ENCODE assay signal across 10 mouse cellular contexts in the genomic region with DNA sequence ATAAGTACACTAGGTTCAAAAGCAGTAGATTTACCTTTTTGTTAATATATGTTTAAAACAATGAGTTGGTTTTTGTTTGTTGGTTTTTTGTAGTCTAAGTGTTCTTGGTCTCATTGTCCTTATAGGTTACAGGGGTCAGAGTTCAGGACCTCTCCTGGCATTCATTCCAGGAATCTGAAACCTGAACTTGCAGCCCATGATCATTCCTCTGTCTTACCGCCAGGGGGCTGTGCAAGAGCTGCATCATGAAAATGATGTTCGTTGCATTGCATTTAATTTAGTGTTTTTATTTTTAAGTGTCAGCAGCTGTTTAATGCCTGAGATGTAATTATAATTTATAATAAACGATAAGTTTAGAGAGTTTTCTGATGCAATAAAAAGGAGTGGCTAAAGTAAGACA. TPM values are rescaled to one million over a fixed set of nuclear protein-coding genes. Genes with fewer than 3 reads are reported as not detected.
A peak's percentile ranks its signal among the peaks of the same experiment; 100 is the strongest.
DNase-seq lines count a peak whose midpoint lies in the region; ATAC-seq and TF ChIP-seq lines count a peak whose summit lies in the region.
"Had no signal": no experiment of that assay in that cellular context is flagged by ENCODE, and none has a peak within 500 bp of the region (broad histone marks: within the 10 kb centered on the region; RNA-seq: fewer than 3 reads in every experiment).

No protein-coding gene starts in this region.

- no peak overlapping the region for H3K9ac ChIP-seq in hindbrain, postnatal 0 days (replicated peaks; ENCODE audit: low read length)
- no peak overlapping the region for H3K9ac ChIP-seq in hindbrain, embryonic 12.5 days
- H3K9ac ChIP-seq in lung, embryonic 14.5 days, result no peak overlapping the region
- H3K9ac ChIP-seq: embryonic facial prominence, embryonic 13.5 days; limb, embryonic 13.5 days had no signal

- peak; percentile 54 for DNase-seq in hindbrain, postnatal 0 days (ENCODE audit: low spot score)
- peak; percentile 3 to 31 for DNase-seq in adrenal gland, postnatal 36 days
- peak; percentile 65 for DNase-seq in lung, embryonic 14.5 days
- no peak for DNase-seq in left cerebral cortex, postnatal 14 days (ENCODE audit: low spot score in 2 of 2)
- DNase-seq in cerebellum, adult 9-10 months, result no peak
- DNase-seq: right cerebral cortex, adult 18-20 months had no signal

- no peak overlapping the region for H3K4me2 ChIP-seq in hindbrain, postnatal 0 days (ENCODE audit: low read depth, low read length)
- no peak overlapping the region for H3K4me2 ChIP-seq in hindbrain, embryonic 12.5 days (replicated peaks)
- H3K4me2 ChIP-seq in lung, embryonic 14.5 days, result no peak overlapping the region
- H3K4me2 ChIP-seq: embryonic facial prominence, embryonic 13.5 days; limb, embryonic 13.5 days had no signal

- H3K9me3 ChIP-seq in hindbrain, postnatal 0 days (ENCODE audit: low read length), result no peaks in the 10 kb centered on the region
- no peaks in the 10 kb centered on the region for H3K9me3 ChIP-seq in hindbrain, embryonic 12.5 days (replicated peaks)
- no peaks in the 10 kb centered on the region for H3K9me3 ChIP-seq in E14TG2a.4 (ENCODE audit: low read length)
- no peaks in the 10 kb centered on the region for H3K9me3 ChIP-seq in lung, embryonic 14.5 days (ENCODE audit: low read depth, low read length)
- H3K9me3 ChIP-seq: embryonic facial prominence, embryonic 13.5 days; limb, embryonic 13.5 days had no signal

- no peak overlapping the region for H3K4me3 ChIP-seq in hindbrain, postnatal 0 days (ENCODE audit: low read length)
- no peak overlapping the region for H3K4me3 ChIP-seq in hindbrain, embryonic 12.5 days
- H3K4me3 ChIP-seq in E14TG2a.4 (replicated peaks; ENCODE audit: low read length), result no peak overlapping the region
- no peak overlapping the region for H3K4me3 ChIP-seq in lung, embryonic 14.5 days (ENCODE audit: low read depth, low read length)
- H3K4me3 ChIP-seq: embryonic facial prominence, embryonic 13.5 days; limb, embryonic 13.5 days had no signal

- no peaks in the 10 kb centered on the region for H3K4me1 ChIP-seq in hindbrain, postnatal 0 days (ENCODE audit: insufficient read depth, low read length)
- H3K4me1 ChIP-seq in hindbrain, embryonic 12.5 days, result no peaks in the 10 kb centered on the region
- no peaks in the 10 kb centered on the region for H3K4me1 ChIP-seq in E14TG2a.4 (replicated peaks; ENCODE audit: low read depth, low read length)
- H3K4me1 ChIP-seq in lung, embryonic 14.5 days (ENCODE audit: insufficient read depth), result no peaks in the 10 kb centered on the region
- H3K4me1 ChIP-seq: embryonic facial prominence, embryonic 13.5 days; limb, embryonic 13.5 days had no signal

- H3K36me3 ChIP-seq in hindbrain, postnatal 0 days (ENCODE audit: insufficient read depth, low read length), result no peaks in the 10 kb centered on the region
- H3K36me3 ChIP-seq in hindbrain, embryonic 12.5 days, result no peaks in the 10 kb centered on the region
- no peaks in the 10 kb centered on the region for H3K36me3 ChIP-seq in E14TG2a.4 (ENCODE audit: insufficient read depth, low read length)
- no peaks in the 10 kb centered on the region for H3K36me3 ChIP-seq in lung, embryonic 14.5 days (ENCODE audit: insufficient read depth)
- H3K36me3 ChIP-seq: embryonic facial prominence, embryonic 13.5 days; limb, embryonic 13.5 days had no signal

- intact Hi-C loops in left cerebral cortex, postnatal 14 days (cut with DNase I), result no loop called here

- no peak overlapping the region for H3K27ac ChIP-seq in hindbrain, postnatal 0 days
- H3K27ac ChIP-seq in hindbrain, embryonic 12.5 days, result no peak overlapping the region
- no peak overlapping the region for H3K27ac ChIP-seq in lung, embryonic 14.5 days (ENCODE audit: low read depth)
- H3K27ac ChIP-seq: embryonic facial prominence, embryonic 13.5 days; limb, embryonic 13.5 days had no signal

- peak; percentile 77 for TF ChIP-seq CTCF in hindbrain, postnatal 0 days (IDR thresholded peaks at IDR 0.05; ENCODE audit: low read depth)
- TF ChIP-seq CTCF in E14TG2a.4 (conservative IDR thresholded peaks at IDR 0.05; ENCODE audit: low read length), result peak; percentile 78
- TF ChIP-seq CTCF in lung, embryonic 14.5 days (IDR thresholded peaks at IDR 0.05; ENCODE audit: low read depth), result peak; percentile 78

- no peaks in the 10 kb centered on the region for H3K27me3 ChIP-seq in hindbrain, postnatal 0 days (ENCODE audit: insufficient read depth, low read length)
- H3K27me3 ChIP-seq in hindbrain, embryonic 12.5 days, result no peaks in the 10 kb centered on the region
- no peaks in the 10 kb centered on the region for H3K27me3 ChIP-seq in E14TG2a.4 (ENCODE audit: insufficient read depth, low read length)
- H3K27me3 ChIP-seq in lung, embryonic 14.5 days (ENCODE audit: insufficient read depth, low read length), result no peaks in the 10 kb centered on the region
- H3K27me3 ChIP-seq: embryonic facial prominence, embryonic 13.5 days; limb, embryonic 13.5 days had no signal

- no peak for ATAC-seq in hindbrain, postnatal 0 days
- ATAC-seq in hindbrain, embryonic 12.5 days (ENCODE audit: low FRiP score), result no peak
- no peak for ATAC-seq in lung, embryonic 14.5 days (ENCODE audit: insufficient read depth)

- WGBS in hindbrain, postnatal 0 days, result 35% methylated on average over 3 of the region's 3 CpGs
- 40% methylated on average over 3 of the region's 3 CpGs for WGBS in hindbrain, embryonic 12.5 days
- 34% methylated on average over 3 of the region's 3 CpGs for WGBS in lung, embryonic 14.5 days

RNA-seq across cellular contexts. Expression of a gene that starts 40.1 kb away (rescaled TPM):
- 128 and 129 TPM in 2 replicates for total RNA-seq in hindbrain, postnatal 0 days (2014; rRNA removed)
- 90.2 and 94.7 TPM in 2 replicates for polyA plus RNA-seq in hindbrain, postnatal 0 days (2015; fragmentation: Nextera tagmentation; extraction: Ambion mirVana)
- 13.2 and 15.4 TPM in 2 replicates for polyA plus RNA-seq in hindbrain, embryonic 12.5 days (2016; fragmentation: Nextera tagmentation; extraction: Ambion mirVana)
- 10 to 100 TPM; 14.2 to 19.5 TPM for total RNA-seq in adrenal gland, postnatal 36 days (2021)
- 0.72 and 1.7 TPM in 2 replicates for polyA plus RNA-seq in lung, embryonic 14.5 days (2014; fragmentation: Nextera tagmentation; extraction: Ambion mirVana)
- 100 to 1,000 TPM; 509 to 518 TPM for total RNA-seq in left cerebral cortex, postnatal 14 days (2021)

RNA-seq across cellular contexts. Expression of a gene that starts 52.3 kb away (rescaled TPM):
- not detected in 2 replicates for total RNA-seq in hindbrain, postnatal 0 days (2014; rRNA removed)
- polyA plus RNA-seq in hindbrain, postnatal 0 days (2015; fragmentation: Nextera tagmentation; extraction: Ambion mirVana), result not detected in 2 replicates
- not detected in 2 replicates for polyA plus RNA-seq in hindbrain, embryonic 12.5 days (2016; fragmentation: Nextera tagmentation; extraction: Ambion mirVana)
- total RNA-seq in adrenal gland, postnatal 36 days (2021), result not detected
- not detected in 2 replicates for polyA plus RNA-seq in lung, embryonic 14.5 days (2014; fragmentation: Nextera tagmentation; extraction: Ambion mirVana)
- total RNA-seq in left cerebral cortex, postnatal 14 days (2021), result not detected
- polyA plus RNA-seq: embryonic facial prominence, embryonic 13.5 days; limb, embryonic 13.5 days had no signal

Comparison
In these comparisons a context has a peak if more than half of its experiments do, and no peak if none do; other contexts are left out.
1. DNase-seq: peak in hindbrain, postnatal 0 days (single experiment), adrenal gland, postnatal 36 days (2 of 2) and lung, embryonic 14.5 days (single experiment); none in left cerebral cortex, postnatal 14 days (0 of 2) and cerebellum, adult 9-10 months (single experiment).
2. Peak in every context shown above with its lines, with median percentiles within 50 percentile points of each other: CTCF ChIP-seq.